Mouse (Mus musculus): ENCODE measurements around the gene Atf6b. TPM values are rescaled to one million over a fixed set of nuclear protein-coding genes. Genes with fewer than 3 reads are reported as not detected.

Atf6b gene
- polyA plus RNA-seq, 1 experiment = not detected

DNA sequence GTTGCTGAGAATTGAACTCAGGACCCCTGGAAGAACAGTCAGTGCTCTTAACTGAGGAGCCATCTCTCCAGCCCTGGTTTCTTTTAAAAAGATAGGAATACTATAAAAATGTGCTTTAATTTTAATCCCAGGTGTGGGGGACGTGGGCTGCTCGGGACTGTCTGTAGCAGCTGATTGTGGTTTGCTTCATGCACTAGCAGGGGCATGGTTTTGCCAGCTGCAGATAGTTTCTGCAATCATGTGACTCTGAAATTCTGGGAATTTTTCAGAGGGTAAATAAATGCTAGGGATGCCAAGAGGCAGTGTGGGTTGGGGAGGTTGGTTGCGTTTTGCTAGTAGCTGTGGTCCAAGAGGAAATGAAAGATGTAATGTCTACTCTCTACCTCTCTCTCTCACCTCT lies 5.0 kb upstream of the Atf6b start:
- Histone ChIP-seq H3K4me1 (ENCODE audit: control insufficient read depth, insufficient read depth, low read length) (peaks cover 22% of the 10 kb centered on the region), H3K27ac (ENCODE audit: insufficient read depth, low read depth, low read length) (no peak overlapping the region), H3K4me3 (ENCODE audit: insufficient read depth, low read depth, low read length) (no peak overlapping the region)
- WGBS = 57% methylated on average over 3 of the region's 3 CpGs
- no peak for TF ChIP-seq CTCF (IDR thresholded peaks at IDR 0.05; ENCODE audit: insufficient read depth, low read depth, low read length)
- no peak for TF ChIP-seq POLR2A (IDR thresholded peaks at IDR 0.05; ENCODE audit: insufficient read depth, low read depth, low read length)

DNA sequence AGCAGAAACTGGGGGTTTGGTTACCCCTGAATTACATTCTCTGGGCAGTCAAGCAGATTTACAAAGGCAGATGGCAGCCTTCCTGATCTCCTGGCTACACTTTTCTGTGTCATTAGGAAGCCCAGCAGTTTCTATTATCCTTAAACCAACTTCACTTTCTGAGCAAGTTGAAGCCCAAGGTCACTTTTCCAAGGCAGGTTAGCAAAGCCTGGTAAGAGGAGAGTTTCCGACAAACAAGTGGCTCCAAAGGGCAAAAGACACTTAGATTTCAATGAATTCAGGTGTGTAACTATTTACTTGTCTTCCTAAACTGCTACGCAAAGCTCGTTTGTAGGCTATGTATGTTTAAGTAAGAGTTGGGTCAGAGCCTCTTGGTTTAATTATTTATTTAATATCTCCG lies 3.6 kb upstream of the Atf6b start:
- no peak overlapping the region for H3K4me3 ChIP-seq (ENCODE audit: insufficient read depth, low read depth, low read length)
- WGBS = 92% methylated on average over 4 of the region's 4 CpGs
- H3K4me1 ChIP-seq (ENCODE audit: control insufficient read depth, insufficient read depth, low read length) = peaks cover 29% of the 10 kb centered on the region
- no peak for TF ChIP-seq POLR2A (IDR thresholded peaks at IDR 0.05; ENCODE audit: insufficient read depth, low read depth, low read length)
- H3K27ac ChIP-seq (ENCODE audit: insufficient read depth, low read depth, low read length) = no peak overlapping the region

DNA sequence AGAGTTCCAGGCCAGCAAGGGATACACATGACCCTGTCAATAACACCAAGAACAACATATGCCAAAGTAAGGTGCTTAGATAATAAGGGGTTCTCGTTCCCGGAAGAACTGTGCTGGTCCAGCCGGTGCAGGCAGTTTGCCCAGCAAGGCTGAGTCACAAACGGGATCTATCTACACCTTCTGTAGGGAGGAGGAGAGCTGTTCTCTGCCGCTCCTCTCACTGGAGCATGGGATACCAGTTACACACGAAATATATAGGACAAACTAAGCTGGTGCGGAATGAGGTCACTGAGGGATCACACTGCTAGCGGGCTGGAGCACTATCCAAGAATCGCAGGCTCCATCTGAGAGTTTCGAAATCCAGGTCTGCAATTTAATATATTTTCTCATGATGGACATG lies 3.0 kb upstream of the Atf6b start:
- Histone ChIP-seq H3K4me1 (ENCODE audit: control insufficient read depth, insufficient read depth, low read length) (peaks cover 32% of the 10 kb centered on the region), H3K27ac (ENCODE audit: insufficient read depth, low read depth, low read length) (no peak overlapping the region), H3K4me3 (ENCODE audit: insufficient read depth, low read depth, low read length) (no peak overlapping the region)
- WGBS = 83% methylated on average over 10 of the region's 10 CpGs
- TF ChIP-seq POLR2A (IDR thresholded peaks at IDR 0.05; ENCODE audit: insufficient read depth, low read depth, low read length) = no peak
- TF ChIP-seq CTCF (IDR thresholded peaks at IDR 0.05; ENCODE audit: insufficient read depth, low read depth, low read length) = no peak

DNA sequence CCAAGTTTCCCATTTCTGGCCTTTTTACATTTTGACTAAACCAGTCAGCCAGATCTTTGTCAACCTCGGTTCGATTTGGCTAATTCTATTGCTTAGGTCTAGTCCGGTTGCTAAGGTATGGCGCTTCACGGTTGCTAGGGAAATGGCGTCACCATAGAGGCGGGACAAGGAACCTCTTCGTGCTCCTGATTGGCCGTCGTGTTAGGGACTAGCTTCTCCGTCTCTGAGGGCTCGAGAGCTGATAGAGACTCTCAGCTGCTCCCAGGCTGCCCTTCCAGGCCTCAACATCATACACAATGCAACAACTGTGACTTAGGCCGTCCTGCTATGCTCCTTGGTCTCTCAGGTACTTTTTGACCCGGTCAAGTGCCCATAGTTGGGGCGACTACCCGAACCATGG lies 2.3 kb upstream of the Atf6b start, which contains the start of gene Fkbpl:
Fkbpl (plus strand) TSS at position 157 of the 400 bp plus-strand sequence.
- WGBS = under 1% methylated on average over 16 of the region's 16 CpGs
- Histone ChIP-seq H3K27ac (ENCODE audit: insufficient read depth, low read depth, low read length) (peak within 1 kb of the TSS; percentile 70; the same call in 1 of the 2 replicates), H3K4me1 (ENCODE audit: control insufficient read depth, insufficient read depth, low read length) (peaks cover 32% of the 10 kb centered on the region), H3K4me3 (ENCODE audit: insufficient read depth, low read depth, low read length) (peak within 1 kb of the TSS; percentile 55)
- TF ChIP-seq CTCF (IDR thresholded peaks at IDR 0.05; ENCODE audit: insufficient read depth, low read depth, low read length) = no peak
- 0 out of 2 replicates have a peak, but pooled peaks have one; percentile 34 for TF ChIP-seq POLR2A (IDR thresholded peaks at IDR 0.05; ENCODE audit: insufficient read depth, low read depth, low read length)

DNA sequence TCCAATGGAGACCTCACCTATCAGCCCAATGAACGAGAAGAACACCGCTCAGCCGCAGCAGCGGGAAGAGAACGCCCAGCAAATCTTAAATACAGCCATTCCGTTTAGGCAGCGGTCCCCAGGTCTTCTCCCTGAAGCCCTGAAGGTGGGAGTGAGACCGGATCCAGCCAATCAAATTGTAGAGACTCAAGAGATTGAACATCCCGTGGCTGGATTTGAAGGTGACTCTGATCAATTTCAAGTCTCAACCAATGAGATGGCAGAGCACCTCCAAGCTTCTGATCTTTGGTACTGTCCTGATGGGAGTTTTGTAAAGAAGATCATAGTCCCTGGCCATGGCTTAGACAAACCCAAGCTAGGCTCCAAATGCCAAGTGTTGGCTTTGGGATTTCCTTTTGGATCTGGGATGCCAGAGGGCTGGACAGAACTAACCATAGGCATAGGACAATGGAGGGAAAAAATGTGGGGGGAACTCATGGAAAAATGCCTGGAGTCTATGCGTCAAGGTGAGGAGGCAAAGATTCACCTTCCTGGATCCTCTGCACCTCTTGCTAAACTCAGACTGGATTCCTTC lies 1.6 kb upstream of the Atf6b start:
- Histone ChIP-seq H3K4me1 (ENCODE audit: control insufficient read depth, insufficient read depth, low read length) (peaks cover 32% of the 10 kb centered on the region), H3K4me3 (ENCODE audit: insufficient read depth, low read depth, low read length) (peak overlapping the region; percentile 39), H3K27ac (ENCODE audit: insufficient read depth, low read depth, low read length) (no peak overlapping the region)
- no peak for TF ChIP-seq POLR2A (IDR thresholded peaks at IDR 0.05; ENCODE audit: insufficient read depth, low read depth, low read length)
- no peak for TF ChIP-seq CTCF (IDR thresholded peaks at IDR 0.05; ENCODE audit: insufficient read depth, low read depth, low read length)
- WGBS = 42% methylated on average over 10 of the region's 10 CpGs

DNA sequence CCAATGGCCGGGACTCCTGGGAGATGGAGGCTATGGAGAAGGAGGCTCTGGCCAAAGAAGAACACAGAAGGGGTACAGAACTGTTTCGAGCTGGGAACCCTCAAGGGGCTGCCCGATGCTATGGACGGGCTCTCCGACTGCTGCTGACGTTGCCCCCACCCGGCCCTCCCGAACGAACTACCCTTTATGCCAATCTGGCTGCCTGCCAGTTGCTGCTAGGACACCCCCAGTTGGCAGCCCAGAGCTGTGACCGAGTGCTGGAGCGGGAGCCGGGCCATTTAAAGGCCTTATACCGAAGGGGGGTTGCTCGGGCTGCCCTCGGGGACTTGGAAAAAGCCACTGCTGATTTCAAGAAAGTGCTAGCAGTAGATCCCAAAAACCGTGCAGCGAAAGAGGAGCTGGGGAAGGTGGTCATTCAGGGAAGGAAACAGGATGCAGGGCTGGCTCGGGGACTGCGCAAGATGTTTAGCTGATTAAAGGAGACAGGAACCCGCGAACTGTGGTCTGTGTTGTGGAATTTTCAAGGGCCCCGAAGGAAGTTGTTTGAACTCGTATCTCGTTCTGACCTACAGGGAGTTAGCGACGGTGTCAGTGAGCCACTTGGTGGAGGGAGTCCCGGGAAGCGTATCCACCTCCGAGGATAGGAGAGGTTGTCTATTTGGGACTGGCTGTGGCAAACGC lies 975 bp upstream of the Atf6b start:
- H3K27ac ChIP-seq (ENCODE audit: insufficient read depth, low read depth, low read length) = no peak overlapping the region
- H3K4me3 ChIP-seq (ENCODE audit: insufficient read depth, low read depth, low read length) = no peak overlapping the region
- peaks cover 31% of the 10 kb centered on the region for H3K4me1 ChIP-seq (ENCODE audit: control insufficient read depth, insufficient read depth, low read length)
- 71% methylated on average over 30 of the region's 30 CpGs for WGBS
- no peak for TF ChIP-seq CTCF (IDR thresholded peaks at IDR 0.05; ENCODE audit: insufficient read depth, low read depth, low read length)
- no peak for TF ChIP-seq POLR2A (IDR thresholded peaks at IDR 0.05; ENCODE audit: insufficient read depth, low read depth, low read length)

DNA sequence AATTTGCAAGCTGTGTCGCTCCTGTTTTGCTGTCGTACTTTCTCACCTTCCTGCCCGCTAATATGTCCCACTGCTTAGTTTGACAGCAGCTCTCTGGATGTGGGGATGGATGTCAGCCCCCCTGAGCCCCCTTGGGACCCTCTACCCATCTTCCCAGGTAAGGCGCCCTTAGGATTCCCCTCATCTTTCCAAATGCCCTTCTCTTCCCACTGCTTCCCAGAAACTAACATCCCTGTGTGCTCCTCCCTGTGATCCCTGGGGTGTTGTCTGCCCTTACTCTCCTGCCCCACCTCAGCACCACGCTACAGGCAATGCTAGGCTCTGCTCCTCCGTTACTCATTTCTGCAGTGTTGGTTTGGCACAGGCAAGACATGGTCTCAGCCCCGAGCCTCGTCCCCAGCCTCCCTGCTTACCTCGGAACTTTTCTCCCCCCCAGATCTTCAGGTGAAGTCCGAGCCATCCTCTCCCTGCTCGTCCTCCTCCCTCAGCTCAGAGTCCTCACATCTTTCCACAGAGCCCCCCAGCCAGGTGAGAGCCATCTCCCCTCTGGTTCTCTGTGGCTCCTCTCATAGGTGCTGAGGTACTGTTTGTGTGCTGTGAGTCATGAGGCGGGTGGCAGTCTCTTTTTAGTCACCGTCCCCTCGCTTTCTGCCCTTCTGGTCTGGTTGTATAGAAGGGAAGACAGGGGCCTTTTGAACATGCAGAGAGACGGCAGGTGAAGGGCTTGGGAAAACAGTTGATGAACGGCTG lies 1.4 kb downstream of the Atf6b start:
- WGBS = 84% methylated on average over 16 of the region's 16 CpGs
- TF ChIP-seq POLR2A (IDR thresholded peaks at IDR 0.05; ENCODE audit: insufficient read depth, low read depth, low read length) (no peak), CTCF (IDR thresholded peaks at IDR 0.05; ENCODE audit: insufficient read depth, low read depth, low read length) (no peak)
- peaks cover 25% of the 10 kb centered on the region for H3K4me1 ChIP-seq (ENCODE audit: control insufficient read depth, insufficient read depth, low read length)
- no peak overlapping the region for H3K27ac ChIP-seq (ENCODE audit: insufficient read depth, low read depth, low read length)
- no peak overlapping the region for H3K4me3 ChIP-seq (ENCODE audit: insufficient read depth, low read depth, low read length)

DNA sequence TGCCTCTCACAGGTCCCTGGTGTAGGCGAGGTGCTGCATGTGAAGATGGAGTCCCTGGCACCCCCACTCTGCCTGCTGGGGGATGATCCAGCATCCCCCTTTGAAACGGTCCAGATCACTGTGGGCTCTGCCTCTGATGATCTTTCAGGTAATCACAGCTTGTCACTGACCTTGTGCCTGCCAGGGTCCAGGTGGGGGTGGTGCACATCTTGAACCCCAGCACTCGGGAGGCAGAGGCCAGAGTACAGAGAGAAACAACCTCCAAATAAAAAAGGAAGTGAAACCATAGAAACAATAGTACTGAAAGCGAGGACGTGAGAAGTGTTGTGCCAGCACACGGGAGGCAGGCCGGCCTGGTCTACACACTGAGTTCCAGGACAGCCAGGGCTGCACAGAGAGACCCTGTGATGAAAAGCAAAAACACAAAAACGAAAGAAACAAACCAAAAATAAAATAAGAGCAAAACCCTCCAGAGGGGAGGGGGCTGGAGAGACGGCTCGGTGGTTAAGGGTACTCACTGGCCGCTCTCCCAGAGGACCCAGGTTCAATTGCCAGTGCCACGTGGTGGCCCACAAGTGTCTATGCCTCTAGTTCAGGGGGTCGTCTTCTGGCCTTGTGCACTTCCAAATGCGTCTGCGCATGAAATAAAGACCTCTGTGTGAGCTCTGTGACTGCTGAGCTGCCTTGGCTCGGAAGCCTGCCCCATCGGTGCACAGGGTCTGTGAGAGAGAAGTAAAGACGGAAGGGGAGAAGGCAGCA lies 2.3 kb downstream of the Atf6b start:
- H3K4me3 ChIP-seq (ENCODE audit: insufficient read depth, low read depth, low read length) = no peak overlapping the region
- 84% methylated on average over 18 of the region's 18 CpGs for WGBS
- TF ChIP-seq CTCF (IDR thresholded peaks at IDR 0.05; ENCODE audit: insufficient read depth, low read depth, low read length) (no peak), POLR2A (IDR thresholded peaks at IDR 0.05; ENCODE audit: insufficient read depth, low read depth, low read length) (no peak)
- H3K4me1 ChIP-seq (ENCODE audit: control insufficient read depth, insufficient read depth, low read length) = peaks cover 25% of the 10 kb centered on the region
- H3K27ac ChIP-seq (ENCODE audit: insufficient read depth, low read depth, low read length) = no peak overlapping the region

Measured in olfactory bulb, adult 2 months (tissue).